Mouse (Mus musculus) fat pad, adult 2 months (tissue): Measurements from ENCODE around the gene Tecta.

Experiments
- DNase-seq: peaks from one replicate; pipeline ENCODE4 v3.0.0-alpha.2; 2011; ENCODE audit warnings: low read depth, low spot score; ENCODE audit errors: extremely low read depth

The Tecta gene

GRCm38 (mm10) chr9:42399829-42400228 lies at the start of gene Tecta:
TSS of gene Tecta (minus strand) at chr9:42399929.
- DNase-seq, result no peak

GRCm38 (mm10) chr9:42449043-42449442 lies 49.3 kb upstream of the Tecta start:
- no peak for DNase-seq

- DNase-seq, result no peak
Observed at GRCm38 (mm10) chr9:42442100-42442499, 42.4 kb upstream of the Tecta start.

- no peak for DNase-seq
Observed at GRCm38 (mm10) chr9:42441234-42441633, 41.5 kb upstream of the Tecta start.

- no peak for DNase-seq
Observed at GRCm38 (mm10) chr9:42439446-42439845, 39.7 kb upstream of the Tecta start.

- no peak for DNase-seq
Observed at GRCm38 (mm10) chr9:42432155-42432554, 32.4 kb upstream of the Tecta start.

GRCm38 (mm10) chr9:42431606-42432005 lies 31.9 kb upstream of the Tecta start:
- DNase-seq, result peak; percentile 83

GRCm38 (mm10) chr9:42428060-42428924 lies 28.6 kb upstream of the Tecta start:
- DNase-seq, result no peak

- DNase-seq, result no peak
Observed at GRCm38 (mm10) chr9:42426661-42427358, 27.1 kb upstream of the Tecta start.

GRCm38 (mm10) chr9:42423649-42424048 lies 23.9 kb upstream of the Tecta start:
- DNase-seq, result no peak

GRCm38 (mm10) chr9:42419687-42420086 lies 20.0 kb upstream of the Tecta start:
- DNase-seq, result no peak

GRCm38 (mm10) chr9:42418786-42419185 lies 19.1 kb upstream of the Tecta start:
- no peak for DNase-seq

- DNase-seq, result no peak
Observed at GRCm38 (mm10) chr9:42417352-42417952, 17.7 kb upstream of the Tecta start.

GRCm38 (mm10) chr9:42415184-42415583 lies 15.5 kb upstream of the Tecta start:
- no peak for DNase-seq

- peak; percentile 8 for DNase-seq
Observed at GRCm38 (mm10) chr9:42413345-42413744, 13.6 kb upstream of the Tecta start.

- DNase-seq, result no peak
Observed at GRCm38 (mm10) chr9:42411296-42411695, 11.6 kb upstream of the Tecta start.

GRCm38 (mm10) chr9:42405736-42406135 lies 6.0 kb upstream of the Tecta start:
- DNase-seq, result no peak

GRCm38 (mm10) chr9:42401486-42401885 lies 1.8 kb upstream of the Tecta start:
- no peak for DNase-seq

- no peak for DNase-seq
Observed at GRCm38 (mm10) chr9:42396141-42396540, 3.6 kb downstream of the Tecta start.

- DNase-seq, result no peak
Observed at GRCm38 (mm10) chr9:42394903-42395302, 4.8 kb downstream of the Tecta start.

- DNase-seq, result no peak
Observed at GRCm38 (mm10) chr9:42394321-42394720, 5.4 kb downstream of the Tecta start.

GRCm38 (mm10) chr9:42392927-42393326 lies 6.8 kb downstream of the Tecta start:
- no peak for DNase-seq
